Mouse (Mus musculus) heart, adult 9 months (tissue): ENCODE measurements around the gene Atg2a.
"Not testable (repeated sequence)": the region's sequence is repeated elsewhere in the genome, so short reads cannot be mapped to it uniquely, and the experiment has no call there.

ENCODE experiments used
- DNase-seq, 2 experiments: peaks; one replicate each; pipeline ENCODE4 v3.0.0; 2022; ENCODE audit warnings: low spot score in 2 of 2

The Atg2a gene

DNA sequence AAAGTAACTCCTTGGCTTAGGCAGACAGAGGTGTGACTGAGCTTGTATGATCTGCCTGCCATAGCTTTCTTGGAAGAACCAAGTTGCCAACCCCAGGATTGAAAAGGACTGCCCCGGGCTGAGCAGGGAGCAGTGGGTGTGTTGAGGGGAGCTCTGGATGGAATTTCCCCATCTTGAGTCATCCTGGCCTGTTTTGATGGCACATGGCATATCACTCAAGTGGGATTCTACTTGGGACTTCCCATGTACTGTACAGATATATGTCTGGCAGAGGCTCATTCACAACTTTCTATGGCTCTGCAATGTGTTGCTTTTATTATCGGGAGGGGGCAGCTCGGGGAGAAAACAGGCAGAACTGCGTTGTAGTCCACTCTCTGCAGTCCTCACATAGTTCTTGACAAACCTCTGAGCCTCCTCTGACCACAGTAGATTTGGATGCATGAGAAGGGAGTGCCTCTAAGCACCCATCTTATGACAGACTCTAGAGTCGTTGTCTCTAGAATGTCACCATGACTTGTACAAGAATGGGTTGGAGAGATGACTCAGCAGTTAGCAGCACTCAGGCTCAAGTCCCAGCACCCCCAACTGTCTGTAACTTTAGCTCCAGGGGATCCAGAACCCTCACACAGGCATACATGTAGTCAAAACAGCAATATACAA is 55.2 kb downstream of the Atg2a start:
- peak in 1 of 2 experiments; percentile 3 for DNase-seq

DNA sequence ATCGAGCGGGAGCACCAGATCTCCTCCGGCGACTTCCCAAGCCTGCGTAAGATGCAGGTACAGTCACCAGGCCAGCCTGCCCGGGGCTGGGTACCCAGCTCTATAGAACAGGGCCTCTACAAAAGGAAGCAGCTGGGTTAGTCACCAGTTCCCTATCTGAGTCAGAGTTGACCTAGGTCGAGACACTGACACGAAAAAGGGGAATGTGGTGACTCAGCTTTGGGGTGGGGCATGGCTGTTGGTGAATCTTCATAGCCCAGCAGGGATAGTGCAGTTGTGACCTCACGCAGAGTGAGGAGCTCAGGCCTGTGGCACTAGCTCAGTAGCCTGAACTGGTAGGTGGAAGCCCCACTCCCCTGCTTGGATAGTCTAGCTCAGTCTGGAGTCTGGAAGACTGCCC is 56.2 kb downstream of the Atg2a start:
- peak; percentile 78 to 79 for DNase-seq

DNA sequence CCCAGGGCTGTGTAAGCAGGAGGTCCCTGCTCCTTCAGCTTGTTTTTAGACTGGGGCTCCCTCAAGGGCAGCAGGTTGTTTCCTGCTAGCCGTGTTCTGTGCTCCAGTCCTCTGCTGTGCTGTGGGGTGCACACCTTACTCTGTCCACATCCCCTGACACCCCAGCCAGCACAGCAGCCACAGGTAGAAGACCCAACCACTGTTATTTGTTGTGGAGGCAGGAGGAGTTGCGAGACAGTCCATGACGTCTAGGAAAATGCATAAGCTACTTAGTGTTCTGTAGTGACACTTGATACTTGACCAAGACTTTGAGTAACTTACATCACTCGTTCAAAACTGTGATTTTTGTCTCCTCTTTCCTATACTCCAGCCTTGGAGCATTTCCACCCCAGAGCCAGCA is 57.5 kb downstream of the Atg2a start:
- peak in 1 of 2 experiments; percentile 8 for DNase-seq

DNA sequence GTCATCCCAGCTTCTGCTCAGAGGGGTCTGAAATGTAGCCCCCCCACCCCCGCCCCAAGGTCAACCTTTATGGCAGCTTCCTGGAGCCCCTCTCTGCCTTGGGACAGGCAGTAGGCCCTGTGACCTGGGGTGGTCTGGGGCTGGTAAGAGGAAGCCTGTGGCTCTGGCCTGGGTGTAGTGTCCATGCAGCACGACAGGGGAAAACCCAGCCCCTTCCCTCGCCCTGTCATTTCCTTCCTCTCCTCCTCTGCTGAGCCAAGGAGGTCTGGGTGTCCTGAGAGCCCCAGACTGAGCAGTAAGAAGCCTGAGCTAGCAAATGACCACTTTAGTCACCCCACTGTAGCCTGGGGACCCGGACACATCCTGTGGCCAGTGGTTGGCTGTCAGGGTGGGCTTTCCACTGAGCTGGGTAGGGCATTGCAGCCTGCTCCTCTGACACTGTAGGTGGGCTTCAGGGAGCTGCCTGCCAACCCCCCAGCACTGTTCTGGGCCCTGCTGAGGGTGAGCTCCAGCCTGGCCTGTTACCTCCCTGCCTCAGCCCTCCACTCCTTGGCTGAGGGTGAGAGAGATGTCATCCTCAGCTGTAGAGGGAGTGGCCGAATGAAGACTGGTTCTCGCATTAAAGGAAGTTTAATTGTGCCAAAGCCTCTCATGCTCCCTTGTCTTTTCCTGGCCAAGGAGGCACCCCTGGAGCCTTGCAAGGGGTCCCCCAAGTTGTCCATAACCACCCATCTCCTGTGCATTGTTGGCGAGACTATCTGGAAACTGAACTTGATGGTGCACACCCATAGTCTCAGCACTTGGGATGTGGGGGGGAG is 58.2 kb downstream of the Atg2a start:
- DNase-seq, result peak; percentile 61 to 79

DNA sequence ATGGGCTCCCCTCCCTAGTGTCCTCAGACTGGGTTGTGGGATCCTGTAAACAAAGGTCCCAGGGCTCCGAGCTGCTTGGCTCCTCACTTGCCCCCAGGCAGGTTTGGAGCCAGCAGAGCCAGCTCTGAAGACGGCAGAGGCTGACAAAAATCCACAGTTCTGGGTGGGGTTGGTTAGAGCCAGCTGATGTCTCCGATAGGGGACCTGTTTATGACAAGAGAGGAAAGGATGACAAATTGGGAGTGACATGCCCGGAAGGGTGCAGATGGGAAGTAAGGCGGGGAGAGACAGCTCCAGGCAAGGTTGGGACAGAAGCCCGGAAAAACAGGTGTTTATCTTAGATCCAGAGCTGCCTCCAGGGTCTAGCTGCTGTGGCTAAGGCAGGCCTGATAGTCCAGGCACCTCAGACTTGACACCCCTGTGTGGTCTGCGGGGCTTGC is 59.0 kb downstream of the Atg2a start:
- peak; percentile 78 to 89 for DNase-seq

DNA sequence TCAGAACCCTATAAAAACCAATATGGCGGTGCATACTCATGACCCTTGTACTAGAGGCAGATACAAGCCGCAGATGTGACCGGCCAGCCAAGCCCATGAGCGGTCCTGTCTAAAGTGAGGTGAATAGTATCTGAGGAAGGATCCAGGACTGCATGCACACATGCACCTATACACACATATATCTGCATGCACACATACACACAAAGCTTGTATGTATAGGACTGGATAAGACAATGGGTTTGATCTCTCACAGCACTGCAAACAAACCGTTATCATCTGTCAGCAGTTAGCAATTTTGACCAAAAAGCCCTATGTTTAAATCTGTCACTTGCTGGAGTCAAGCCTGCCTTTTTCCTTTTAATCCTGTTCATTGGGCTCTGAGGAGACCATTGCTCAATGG is 60.6 kb downstream of the Atg2a start:
- DNase-seq, result no peak

DNA sequence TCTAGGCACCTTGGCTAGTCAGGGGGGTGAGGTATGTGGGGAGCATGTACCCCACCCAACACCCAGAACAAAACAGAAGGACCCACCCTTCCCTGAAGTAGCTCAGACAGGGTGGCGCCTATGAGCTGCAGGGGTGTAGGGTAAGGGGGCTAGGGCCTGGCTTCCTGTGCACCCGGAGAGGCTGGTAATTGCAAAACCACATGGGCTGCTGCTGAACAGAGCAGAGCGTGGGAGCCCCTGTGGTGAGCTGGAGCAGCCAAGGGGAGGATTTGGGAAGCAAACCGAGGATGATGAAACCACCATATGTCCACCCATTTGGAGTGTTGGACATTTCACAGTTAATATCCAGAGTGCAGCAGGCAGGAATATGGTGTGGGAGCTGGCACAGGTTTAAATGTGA is 61.1 kb downstream of the Atg2a start:
- DNase-seq, result peak; percentile 80 to 92

DNA sequence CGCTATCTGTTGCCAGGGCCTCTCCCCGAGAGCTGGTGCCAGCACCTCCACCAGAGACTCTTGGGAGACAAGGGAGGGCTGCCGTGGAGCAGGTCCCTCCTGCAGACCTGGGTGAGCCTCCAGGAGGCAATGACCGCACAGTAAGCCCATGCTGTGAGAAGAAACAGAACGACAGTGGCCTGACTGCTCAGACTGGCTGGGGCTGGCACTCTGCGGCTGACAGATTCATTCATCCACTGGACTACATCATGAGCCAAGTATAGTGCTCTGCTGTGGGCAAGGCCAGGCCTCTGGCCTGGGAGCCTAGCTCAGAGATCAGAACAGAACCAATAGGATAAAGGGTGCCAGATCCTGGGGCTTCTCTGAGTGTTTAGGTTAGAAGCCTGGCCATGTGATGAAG is 62.4 kb downstream of the Atg2a start:
- no peak for DNase-seq

DNA sequence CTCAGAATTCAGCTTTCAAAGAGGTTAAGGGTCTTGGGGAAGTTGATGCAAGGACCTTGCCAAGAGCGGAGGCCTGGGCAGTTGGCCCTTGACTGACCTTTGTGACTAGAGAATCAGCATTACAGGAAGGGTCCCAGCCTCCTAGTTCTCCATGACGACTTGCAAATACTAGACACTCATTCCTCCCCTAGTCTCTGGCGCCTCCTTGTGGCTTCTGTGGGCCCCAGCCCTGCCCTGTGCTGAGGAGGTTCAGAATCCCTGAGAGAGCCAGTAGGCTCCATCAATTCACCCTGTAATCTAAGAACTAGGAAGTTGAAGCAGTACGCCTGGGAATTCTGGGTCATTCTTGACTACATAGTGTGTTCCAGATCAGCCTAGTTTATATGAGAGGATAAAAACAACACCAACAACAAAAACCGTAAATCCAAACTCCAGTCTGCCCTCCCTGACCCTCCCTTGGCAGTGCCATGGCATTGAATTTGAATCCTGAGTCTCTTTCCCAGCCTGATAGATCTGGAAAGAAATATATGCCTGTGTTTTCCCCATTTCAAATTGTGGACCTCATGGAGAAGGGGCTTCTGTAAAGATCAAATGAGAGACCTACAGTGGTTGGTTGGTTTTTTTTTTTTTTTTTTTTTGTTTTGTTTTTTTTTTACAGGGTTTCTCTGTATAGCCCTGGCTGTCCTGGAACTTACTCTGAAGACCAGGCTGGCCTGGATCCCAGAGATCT is 63.5 kb downstream of the Atg2a start:
- peak; percentile 85 to 92 for DNase-seq

DNA sequence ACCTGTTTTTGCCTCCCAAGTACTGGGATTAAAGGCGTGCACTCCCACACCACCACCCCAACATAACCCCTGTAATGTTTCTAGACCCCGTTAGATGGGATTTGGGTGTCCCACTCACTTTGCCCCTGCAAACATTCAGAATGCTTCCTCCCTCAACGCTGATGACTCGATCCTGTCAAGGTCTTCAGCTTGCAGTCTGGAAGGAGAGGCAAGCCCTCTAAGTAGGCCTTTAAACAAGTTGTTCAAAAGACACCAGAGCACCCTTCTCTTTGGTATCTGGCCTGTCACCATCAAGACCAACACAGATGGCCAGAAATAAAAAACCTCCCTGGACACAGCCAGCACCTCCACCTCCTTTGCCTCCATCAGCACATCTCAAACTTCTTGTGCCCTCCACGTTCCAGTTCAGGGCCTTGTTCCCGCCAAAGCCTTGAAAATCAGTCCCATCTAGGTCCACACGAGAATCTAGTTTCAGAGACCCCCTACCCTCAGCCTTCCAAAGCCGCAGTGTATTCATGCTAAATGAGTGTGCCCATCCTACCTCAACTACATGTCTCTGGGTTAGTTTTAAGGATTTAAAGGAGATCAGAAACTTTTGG is 64.1 kb downstream of the Atg2a start:
- DNase-seq, result no peak

DNA sequence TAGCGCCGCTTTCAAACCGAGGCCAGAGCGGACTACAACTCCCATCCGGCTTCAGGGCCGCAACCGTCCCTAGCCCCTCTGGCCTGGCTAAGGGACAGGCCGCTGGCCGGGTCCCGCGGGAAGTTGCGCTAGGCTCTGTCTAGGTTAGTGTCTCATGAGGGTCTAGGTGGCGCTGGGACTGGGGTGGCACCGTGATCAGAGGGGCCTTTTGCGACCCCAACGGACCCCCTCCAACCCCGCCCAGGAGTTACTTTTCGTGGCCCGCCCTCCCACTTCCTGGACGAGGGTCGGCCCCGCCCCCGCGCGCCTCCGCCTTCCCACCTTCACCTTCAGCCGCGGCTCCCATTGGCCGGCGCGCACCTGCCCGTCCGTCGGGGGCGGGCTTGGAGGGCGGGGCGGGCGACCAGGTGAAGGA is 64.7 kb downstream of the Atg2a start, which contains the start of gene Cdc42bpg:
Gene Cdc42bpg (plus strand): TSS at position 320 of the 415 bp plus-strand sequence.
- peak; percentile 84 to 87 for DNase-seq

DNA sequence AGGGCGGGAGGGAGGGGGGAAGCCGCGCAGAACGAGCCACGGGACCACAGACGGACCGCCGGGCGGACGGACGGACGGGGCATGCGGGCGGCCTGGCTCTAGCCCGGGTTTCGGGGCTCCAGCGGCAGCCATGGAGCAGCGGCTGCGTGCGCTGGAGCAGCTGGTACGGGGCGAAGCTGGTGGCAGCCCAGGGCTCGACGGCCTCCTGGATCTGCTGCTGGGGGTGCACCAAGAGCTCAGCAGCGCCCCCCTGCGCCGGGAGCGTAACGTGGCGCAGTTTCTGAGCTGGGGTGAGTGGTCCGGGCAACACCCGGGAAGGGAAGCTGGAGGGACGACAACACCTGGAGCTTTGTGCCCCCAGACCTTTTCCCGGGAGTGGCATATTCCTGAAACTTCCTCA is 65.1 kb downstream of the Atg2a start:
- DNase-seq, result peak; percentile 67 to 71

DNA sequence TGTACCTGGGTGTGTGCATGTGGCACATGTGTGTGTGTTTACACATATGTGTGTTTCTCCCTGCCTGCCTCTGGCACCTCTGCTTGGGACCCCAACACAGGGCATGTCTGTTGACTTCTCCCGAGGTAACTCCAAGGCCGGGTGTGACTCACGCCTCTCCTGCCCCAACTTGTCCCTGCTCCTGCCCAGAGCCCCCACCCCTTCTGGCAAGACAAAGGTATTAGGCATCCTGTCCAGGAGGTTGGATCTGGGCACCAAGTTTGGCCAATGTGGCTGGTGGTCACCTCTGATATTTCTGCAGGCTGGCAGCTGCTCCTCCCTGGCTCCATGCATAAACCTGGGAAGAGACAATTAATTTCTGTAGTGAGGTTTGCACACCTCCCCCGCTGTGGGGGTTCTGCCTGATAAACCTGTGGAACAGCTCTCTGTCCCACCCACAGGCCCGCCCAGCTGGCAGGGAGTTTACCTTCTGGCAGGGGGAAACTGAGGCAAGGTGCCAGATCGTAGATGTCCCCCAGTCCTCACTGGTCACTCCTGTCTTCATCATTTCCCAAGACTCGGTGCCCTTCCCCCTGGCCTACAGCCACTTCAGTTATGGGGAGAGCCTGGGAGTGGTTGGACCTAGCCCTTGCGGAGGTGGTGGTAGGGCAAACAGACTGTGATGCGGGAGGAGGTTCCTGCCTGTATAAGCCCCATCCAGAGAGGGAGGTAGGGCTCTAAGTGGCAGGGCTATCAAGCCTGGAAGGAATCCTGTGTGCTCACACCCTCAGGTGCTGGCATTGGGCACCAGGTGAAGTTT is 66.5 kb downstream of the Atg2a start:
- no peak for DNase-seq

DNA sequence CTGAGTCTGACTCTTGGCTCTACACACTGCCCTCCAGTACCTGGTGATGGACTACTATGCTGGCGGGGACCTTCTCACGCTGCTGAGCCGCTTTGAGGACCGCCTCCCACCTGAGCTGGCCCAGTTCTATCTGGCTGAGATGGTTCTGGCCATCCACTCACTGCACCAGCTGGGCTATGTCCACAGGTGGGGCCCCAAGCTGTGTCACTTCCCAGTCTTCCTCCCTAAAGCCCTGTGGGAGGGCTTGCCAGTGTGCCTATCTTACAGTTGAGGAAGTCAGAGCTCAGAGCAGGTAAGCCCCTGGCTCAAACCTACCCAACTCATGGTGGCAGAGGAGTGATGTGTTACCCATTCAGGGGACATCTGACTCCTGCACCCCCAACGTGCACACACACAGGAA is 68.7 kb downstream of the Atg2a start:
- no peak for DNase-seq

DNA sequence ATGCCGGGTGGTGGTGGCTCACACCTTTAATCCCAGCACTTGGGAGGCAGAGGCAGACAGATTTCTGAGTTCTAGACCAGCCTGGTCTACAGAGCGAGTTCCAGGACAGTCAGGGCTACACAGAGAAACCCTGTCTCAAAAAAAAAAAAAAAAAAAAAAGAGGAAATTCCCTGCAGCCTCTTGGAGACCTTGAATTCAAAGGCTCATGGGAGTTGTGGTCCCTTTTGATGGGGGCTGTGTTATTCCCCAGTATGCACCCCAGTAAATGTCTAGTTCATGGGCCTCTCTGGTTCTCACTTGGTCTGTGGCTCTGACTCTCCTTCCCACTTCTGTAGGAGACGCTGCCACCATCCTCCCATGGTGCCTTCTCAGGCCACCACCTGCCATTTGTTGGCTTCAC is 70.3 kb downstream of the Atg2a start:
- DNase-seq, result not testable (repeated sequence)
